Comparison of ENCODE assay signal across 19 mouse cellular contexts in the genomic region with DNA sequence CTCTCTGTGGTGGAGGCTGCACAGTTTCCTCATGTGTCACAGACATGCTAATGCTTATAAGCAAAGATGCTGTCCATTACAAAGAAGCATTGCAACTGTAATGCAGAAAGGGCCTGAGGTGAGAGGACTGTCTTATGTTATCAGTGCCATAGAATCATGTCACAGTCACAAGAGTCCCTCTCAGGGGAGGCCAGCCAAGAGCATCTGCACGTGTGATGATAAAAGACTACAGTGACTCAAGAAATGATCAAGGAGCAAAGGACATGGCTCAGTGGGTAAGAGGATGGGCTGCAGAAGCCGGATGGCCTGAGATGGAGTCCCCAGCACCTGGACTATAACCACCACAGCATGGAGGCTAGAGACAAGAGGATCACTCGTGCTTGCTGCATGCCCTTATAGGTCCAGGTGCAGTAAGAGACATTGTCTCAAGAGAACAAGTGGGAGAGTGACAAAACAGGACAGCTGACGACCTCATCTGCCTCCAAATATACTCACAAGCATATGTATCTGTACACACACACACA.
DNase-seq lines count a peak whose midpoint lies in the region; ATAC-seq lines count a peak whose summit lies in the region.
"Had no signal": no experiment of that assay in that cellular context is flagged by ENCODE, and none has a peak within 500 bp of the region (broad histone marks: within the 10 kb centered on the region; RNA-seq: fewer than 3 reads in every experiment).

No protein-coding gene starts in this region.

- H3K27me3 ChIP-seq in hindbrain, embryonic 14.5 days (ENCODE audit: control insufficient read depth, insufficient read depth, low read length) = no peaks in the 10 kb centered on the region
- no peaks in the 10 kb centered on the region for H3K27me3 ChIP-seq in hindbrain, embryonic 12.5 days
- H3K27me3 ChIP-seq in midbrain, embryonic 12.5 days = no peaks in the 10 kb centered on the region
- no peaks in the 10 kb centered on the region for H3K27me3 ChIP-seq in midbrain, embryonic 10.5 days (ENCODE audit: low read depth, poor library complexity, severe bottlenecking)
- no peaks in the 10 kb centered on the region for H3K27me3 ChIP-seq in midbrain, embryonic 15.5 days (replicated peaks)
- H3K27me3 ChIP-seq: embryonic facial prominence, embryonic 12.5 days; kidney, embryonic 15.5 days; limb, embryonic 13.5 days; liver, embryonic 15.5 days had no signal

- H3K4me3 ChIP-seq in hindbrain, embryonic 14.5 days (replicated peaks; ENCODE audit: low read length) = no peak overlapping the region
- H3K4me3 ChIP-seq in hindbrain, embryonic 12.5 days = no peak overlapping the region
- no peak overlapping the region for H3K4me3 ChIP-seq in midbrain, embryonic 12.5 days
- no peak overlapping the region for H3K4me3 ChIP-seq in midbrain, embryonic 10.5 days
- H3K4me3 ChIP-seq in midbrain, embryonic 15.5 days = no peak overlapping the region
- H3K4me3 ChIP-seq: embryonic facial prominence, embryonic 12.5 days; kidney, embryonic 15.5 days; limb, embryonic 13.5 days; liver, embryonic 15.5 days had no signal

- 52% methylated on average over 4 of the region's 4 CpGs for whole genome bisulfite sequencing in hindbrain, embryonic 14.5 days
- 40% methylated on average over 4 of the region's 4 CpGs for WGBS in hindbrain, embryonic 12.5 days
- WGBS in midbrain, embryonic 12.5 days = 62% methylated on average over 4 of the region's 4 CpGs
- WGBS in midbrain, embryonic 10.5 days = 65% methylated on average over 4 of the region's 4 CpGs
- 44% methylated on average over 4 of the region's 4 CpGs for WGBS in midbrain, embryonic 15.5 days

- H3K4me2 ChIP-seq in hindbrain, embryonic 14.5 days (replicated peaks) = no peak overlapping the region
- H3K4me2 ChIP-seq in hindbrain, embryonic 12.5 days (replicated peaks) = no peak overlapping the region
- H3K4me2 ChIP-seq in midbrain, embryonic 12.5 days (replicated peaks) = no peak overlapping the region
- no peak overlapping the region for H3K4me2 ChIP-seq in midbrain, embryonic 15.5 days
- H3K4me2 ChIP-seq: embryonic facial prominence, embryonic 12.5 days; kidney, embryonic 15.5 days; limb, embryonic 13.5 days; liver, embryonic 15.5 days had no signal

- no peaks in the 10 kb centered on the region for H3K36me3 ChIP-seq in hindbrain, embryonic 14.5 days (replicated peaks; ENCODE audit: control insufficient read depth, insufficient read depth)
- H3K36me3 ChIP-seq in hindbrain, embryonic 12.5 days = no peaks in the 10 kb centered on the region
- H3K36me3 ChIP-seq in midbrain, embryonic 12.5 days = no peaks in the 10 kb centered on the region
- H3K36me3 ChIP-seq in midbrain, embryonic 10.5 days = no peaks in the 10 kb centered on the region
- H3K36me3 ChIP-seq in midbrain, embryonic 15.5 days (replicated peaks) = no peaks in the 10 kb centered on the region
- H3K36me3 ChIP-seq: embryonic facial prominence, embryonic 12.5 days; kidney, embryonic 15.5 days; limb, embryonic 13.5 days; liver, embryonic 15.5 days had no signal

- no peak for DNase-seq in hindbrain, embryonic 14.5 days (ENCODE audit: low spot score)
- no peak for DNase-seq in midbrain, embryonic 10.5 days (ENCODE audit: low spot score)
- no peak for DNase-seq in gastrocnemius, postnatal 4 days (ENCODE audit: low spot score in 2 of 2)
- DNase-seq in frontal cortex, postnatal 14 days (ENCODE audit: low spot score in 2 of 2) = no peak
- DNase-seq: adrenal gland, adult 2 months; cerebellum, adult 18-20 months; cerebellum, postnatal 25 days; forebrain, postnatal 0 days; kidney, postnatal 36 days; lung, postnatal 4 days; thymus, postnatal 14 days had no signal

- 0 out of 2 replicates have a peak overlapping the region, but pooled peaks have one; percentile 26 for H3K27ac ChIP-seq in hindbrain, embryonic 14.5 days
- H3K27ac ChIP-seq in hindbrain, embryonic 12.5 days = no peak overlapping the region
- H3K27ac ChIP-seq in midbrain, embryonic 12.5 days (replicated peaks) = 0 out of 2 replicates have a peak overlapping the region, but pooled peaks have one; percentile 7
- H3K27ac ChIP-seq in midbrain, embryonic 10.5 days (replicated peaks) = no peak overlapping the region
- no peak overlapping the region for H3K27ac ChIP-seq in midbrain, embryonic 15.5 days
- H3K27ac ChIP-seq: embryonic facial prominence, embryonic 12.5 days; kidney, embryonic 15.5 days; limb, embryonic 13.5 days; liver, embryonic 15.5 days had no signal

- ATAC-seq in hindbrain, embryonic 14.5 days (ENCODE audit: low FRiP score) = peak; percentile 38; the same call in 1 of the 2 replicates
- ATAC-seq in hindbrain, embryonic 12.5 days (ENCODE audit: low FRiP score) = no peak
- ATAC-seq in midbrain, embryonic 12.5 days (ENCODE audit: low FRiP score, low read depth) = peak; percentile 38; the same call in 1 of the 2 replicates
- 0 out of 2 replicates have a peak, but pooled peaks have one; percentile 10 for ATAC-seq in midbrain, embryonic 15.5 days (replicated peaks)
- ATAC-seq: forebrain, postnatal 0 days; intestine, embryonic 16.5 days had no signal

- no peak overlapping the region for H3K9ac ChIP-seq in hindbrain, embryonic 14.5 days
- H3K9ac ChIP-seq in hindbrain, embryonic 12.5 days = no peak overlapping the region
- no peak overlapping the region for H3K9ac ChIP-seq in midbrain, embryonic 12.5 days (replicated peaks)
- no peak overlapping the region for H3K9ac ChIP-seq in midbrain, embryonic 15.5 days
- H3K9ac ChIP-seq: embryonic facial prominence, embryonic 12.5 days; forebrain, postnatal 0 days; kidney, embryonic 15.5 days; limb, embryonic 13.5 days; liver, embryonic 15.5 days had no signal

- H3K9me3 ChIP-seq in hindbrain, embryonic 14.5 days (ENCODE audit: control insufficient read depth, low read length) = no peaks in the 10 kb centered on the region
- no peaks in the 10 kb centered on the region for H3K9me3 ChIP-seq in hindbrain, embryonic 12.5 days (replicated peaks)
- no peaks in the 10 kb centered on the region for H3K9me3 ChIP-seq in midbrain, embryonic 12.5 days
- H3K9me3 ChIP-seq in midbrain, embryonic 10.5 days (replicated peaks) = no peaks in the 10 kb centered on the region
- no peaks in the 10 kb centered on the region for H3K9me3 ChIP-seq in midbrain, embryonic 15.5 days
- H3K9me3 ChIP-seq: embryonic facial prominence, embryonic 12.5 days; kidney, embryonic 15.5 days; limb, embryonic 13.5 days; liver, embryonic 15.5 days had no signal

- 0 out of 2 replicates have a peak, but pooled peaks cover 6% of the 10 kb centered on the region for H3K4me1 ChIP-seq in hindbrain, embryonic 14.5 days (replicated peaks; ENCODE audit: control insufficient read depth, insufficient read depth, low read length)
- no peaks in the 10 kb centered on the region for H3K4me1 ChIP-seq in hindbrain, embryonic 12.5 days
- peaks cover 10% of the 10 kb centered on the region for H3K4me1 ChIP-seq in midbrain, embryonic 12.5 days
- H3K4me1 ChIP-seq in midbrain, embryonic 10.5 days = peaks cover 2% of the 10 kb centered on the region; the same call in 1 of the 2 replicates
- H3K4me1 ChIP-seq in midbrain, embryonic 15.5 days = peaks cover 11% of the 10 kb centered on the region
- H3K4me1 ChIP-seq: embryonic facial prominence, embryonic 12.5 days; kidney, embryonic 15.5 days; limb, embryonic 13.5 days; liver, embryonic 15.5 days had no signal

Comparison
In these comparisons a context has a peak if more than half of its experiments do, and no peak if none do; other contexts are left out.
1. H3K27ac ChIP-seq: peak in hindbrain, embryonic 14.5 days (single experiment) and midbrain, embryonic 12.5 days (single experiment); none in hindbrain, embryonic 12.5 days (single experiment), midbrain, embryonic 10.5 days (single experiment) and midbrain, embryonic 15.5 days (single experiment).